Mouse (Mus musculus) thymus, postnatal 25 days (tissue): ENCODE data around the gene Otub2.

Experiments
- DNase-seq: peaks from one replicate; pipeline ENCODE4 v3.0.0; 2022

The Otub2 gene

GRCm38 (mm10) chr12:103445060-103445459 lies 56.6 kb downstream of the Otub2 start:
- no peak for DNase-seq

- no peak for DNase-seq
Observed at GRCm38 (mm10) chr12:103453361-103453760, 64.9 kb downstream of the Otub2 start.
